Mouse (Mus musculus) forebrain, embryonic 14.5 days (tissue): ENCODE data around the gene Naa50. TPM values are rescaled to one million over a fixed set of nuclear protein-coding genes. Genes with fewer than 3 reads are reported as not detected.

ENCODE experiments used
- ATAC-seq: fragments of 200-750 bp; cut with Nextera tagmentation; 2 replicates; pipeline ENCODE4 v1.8.0; 2017; ENCODE audit warnings: mild to moderate bottlenecking, moderate library complexity
- DNase-seq: peaks from one replicate; pipeline ENCODE4 v3.0.0-alpha.2; 2015; ENCODE audit warnings: low spot score
- H3K27ac ChIP-seq: fragments of 300-500 bp; sonication (generic); 2 replicates; pipeline ENCODE4 v1.5.1; 2014; ENCODE audit warnings: low read depth, mild to moderate bottlenecking, control low read depth, low read length, moderate library complexity
- H3K27me3 ChIP-seq: fragments of 300-500 bp; sonication (generic); replicated peaks from 2 replicates; pipeline ENCODE4 v1.6.1; 2014; ENCODE audit warnings: low read length, control low read depth, mixed read lengths; ENCODE audit not compliant: control insufficient read depth, insufficient read depth
- H3K36me3 ChIP-seq: fragments of 300-500 bp; sonication (generic); 2 replicates; pipeline ENCODE4 v1.6.1; 2014; ENCODE audit warnings: low read length, control low read depth; ENCODE audit not compliant: control insufficient read depth, insufficient read depth
- H3K4me1 ChIP-seq: fragments of 300-500 bp; sonication (generic); 2 replicates; pipeline ENCODE4 v1.6.1; 2014; ENCODE audit warnings: antibody characterized with exemption, low read length, control low read depth; ENCODE audit not compliant: control insufficient read depth, insufficient read depth
- H3K4me2 ChIP-seq: fragments of 300-500 bp; sonication (generic); 2 replicates; pipeline ENCODE4 v1.6.1; 2014; ENCODE audit warnings: mild to moderate bottlenecking, control low read depth, low read length
- H3K4me3 ChIP-seq: fragments of 300-500 bp; sonication (generic); 2 replicates; pipeline ENCODE4 v1.5.1; 2014; ENCODE audit warnings: low read depth, low read length, control low read depth
- H3K9ac ChIP-seq: fragments of 300-500 bp; sonication (generic); 2 replicates; pipeline ENCODE4 v1.6.1; 2014; ENCODE audit warnings: mild to moderate bottlenecking, low read length, control low read depth, moderate library complexity
- H3K9me3 ChIP-seq: fragments of 300-500 bp; sonication (generic); replicated peaks from 2 replicates; pipeline ENCODE4 v1.6.1; 2016; ENCODE audit warnings: low read length, control low read depth, mixed read lengths; ENCODE audit not compliant: control insufficient read depth
- WGBS: fragments of 180-500 bp; shearing (Covaris S2); extraction: QIAGEN DNeasy Blood & Tissue Kit; methylation state at CpG from one replicate; pipeline ENCODE4 v1.1.7; 2014; 5-methylcytosine and 5-hydroxymethylcytosine counted together
- polyA plus RNA-seq: library from polyadenylated mRNA; unstranded; fragments of >200 nt; fragmentation: Nextera tagmentation; extraction: Ambion mirVana; gene quantifications from 2 replicates; pipeline ENCODE4 v1.2.1, GENCODE M21; 2014

Naa50 gene
- polyA plus RNA-seq, 1 experiment from 2014 or later = 39.6 TPM

GRCm38 (mm10) chr16:44122122-44122521, 17.5 kb upstream of the Naa50 start:
- H3K9ac ChIP-seq = no peak overlapping the region
- no peaks in the 10 kb centered on the region for H3K9me3 ChIP-seq
- H3K4me1 ChIP-seq = no peaks in the 10 kb centered on the region
- H3K4me2 ChIP-seq = no peak overlapping the region
- no peak overlapping the region for H3K27ac ChIP-seq
- peaks cover 3% of the 10 kb centered on the region; the same call in 1 of the 2 replicates for H3K36me3 ChIP-seq
- no peak overlapping the region for H3K4me3 ChIP-seq
- no peak for DNase-seq
- no peak for ATAC-seq
- 89% methylated on average over 6 of the region's 6 CpGs for WGBS
- no peaks in the 10 kb centered on the region for H3K27me3 ChIP-seq

DNA sequence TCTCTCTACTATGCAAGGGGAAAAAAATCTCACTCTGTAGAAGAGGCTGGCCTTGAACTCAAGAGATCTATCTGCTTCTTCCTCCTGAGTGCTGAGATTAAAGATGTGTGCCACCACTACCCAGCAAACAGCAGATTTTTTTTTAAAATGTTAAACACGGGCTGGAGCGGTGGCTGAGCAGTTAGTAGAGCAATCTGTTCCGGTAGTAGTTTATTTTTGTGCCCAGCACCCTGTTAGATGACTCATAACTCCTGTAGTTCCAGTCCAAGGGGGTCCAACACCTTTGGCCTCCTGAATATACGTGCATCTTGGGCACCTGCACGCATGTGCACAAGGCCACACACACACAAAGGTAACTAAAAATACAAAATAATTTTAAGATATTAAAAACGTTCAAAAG, 17.1 kb upstream of the Naa50 start:
- 92% methylated on average over 6 of the region's 6 CpGs for WGBS
- peaks cover 3% of the 10 kb centered on the region; the same call in 1 of the 2 replicates for H3K36me3 ChIP-seq

GRCm38 (mm10) chr16:44122982-44123725, 16.5 kb upstream of the Naa50 start:
- 81% methylated on average over 7 of the region's 7 CpGs for WGBS
- no peaks in the 10 kb centered on the region for H3K27me3 ChIP-seq
- DNase-seq (no peak), ATAC-seq (peak; percentile 54; the same call in 1 of the 2 replicates)
- H3K4me3 ChIP-seq = no peak overlapping the region
- no peaks in the 10 kb centered on the region for H3K4me1 ChIP-seq
- no peak overlapping the region for H3K4me2 ChIP-seq
- no peak overlapping the region for H3K9ac ChIP-seq
- no peaks in the 10 kb centered on the region for H3K9me3 ChIP-seq
- H3K36me3 ChIP-seq = peaks cover 3% of the 10 kb centered on the region; the same call in 1 of the 2 replicates
- H3K27ac ChIP-seq = no peak overlapping the region

More for the DNA sequence above, 17.1 kb upstream of the Naa50 start:
- Histone ChIP-seq H3K9ac (no peak overlapping the region), H3K27ac (no peak overlapping the region), H3K9me3 (no peaks in the 10 kb centered on the region), H3K4me2 (no peak overlapping the region), H3K4me1 (no peaks in the 10 kb centered on the region), H3K4me3 (no peak overlapping the region), H3K27me3 (no peaks in the 10 kb centered on the region)
- DNase-seq (no peak), ATAC-seq (no peak)

GRCm38 (mm10) chr16:44123786-44124185, 15.8 kb upstream of the Naa50 start:
- Histone ChIP-seq H3K27me3 (no peaks in the 10 kb centered on the region), H3K4me3 (no peak overlapping the region), H3K27ac (no peak overlapping the region), H3K9me3 (no peaks in the 10 kb centered on the region), H3K36me3 (0 out of 2 replicates have a peak, but pooled peaks cover 3% of the 10 kb centered on the region), H3K9ac (no peak overlapping the region), H3K4me2 (no peak overlapping the region), H3K4me1 (no peaks in the 10 kb centered on the region)
- 80% methylated on average over 2 of the region's 2 CpGs for WGBS
- DNase-seq (no peak), ATAC-seq (no peak)

DNA sequence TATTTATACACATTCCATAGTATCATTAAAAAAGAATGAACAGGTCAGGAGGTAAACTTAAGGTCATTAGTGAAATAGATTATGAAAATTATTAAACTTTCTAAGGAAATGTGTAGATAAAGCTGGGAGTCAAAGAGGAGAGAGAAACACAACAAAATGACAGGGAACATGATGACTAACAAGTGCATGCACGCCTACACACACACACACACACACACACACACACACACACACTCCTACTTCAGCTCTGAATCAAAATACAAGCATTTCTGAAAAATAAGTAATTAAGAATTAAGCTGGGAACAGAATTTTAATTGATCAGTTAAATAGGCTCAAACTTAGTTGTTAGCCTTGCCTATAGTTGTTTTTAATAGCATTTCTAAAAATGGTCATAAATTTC, 14.9 kb upstream of the Naa50 start:
- no peak for ATAC-seq
- WGBS = 65% methylated on average over 1 of the region's 1 CpGs

GRCm38 (mm10) chr16:44125436-44125835, 14.2 kb upstream of the Naa50 start:
- WGBS = 82% methylated on average over 2 of the region's 2 CpGs
- Histone ChIP-seq H3K4me1 (no peaks in the 10 kb centered on the region), H3K27ac (no peak overlapping the region), H3K27me3 (no peaks in the 10 kb centered on the region), H3K9me3 (no peaks in the 10 kb centered on the region), H3K36me3 (no peaks in the 10 kb centered on the region), H3K4me3 (no peak overlapping the region), H3K9ac (no peak overlapping the region), H3K4me2 (no peak overlapping the region)
- no peak for DNase-seq
- no peak for ATAC-seq

More for the DNA sequence above, 14.9 kb upstream of the Naa50 start:
- no peak for DNase-seq
- Histone ChIP-seq H3K4me2 (no peak overlapping the region), H3K36me3 (0 out of 2 replicates have a peak, but pooled peaks cover 3% of the 10 kb centered on the region), H3K9me3 (no peaks in the 10 kb centered on the region), H3K27me3 (no peaks in the 10 kb centered on the region), H3K27ac (no peak overlapping the region), H3K4me3 (no peak overlapping the region), H3K4me1 (no peaks in the 10 kb centered on the region), H3K9ac (no peak overlapping the region)

DNA sequence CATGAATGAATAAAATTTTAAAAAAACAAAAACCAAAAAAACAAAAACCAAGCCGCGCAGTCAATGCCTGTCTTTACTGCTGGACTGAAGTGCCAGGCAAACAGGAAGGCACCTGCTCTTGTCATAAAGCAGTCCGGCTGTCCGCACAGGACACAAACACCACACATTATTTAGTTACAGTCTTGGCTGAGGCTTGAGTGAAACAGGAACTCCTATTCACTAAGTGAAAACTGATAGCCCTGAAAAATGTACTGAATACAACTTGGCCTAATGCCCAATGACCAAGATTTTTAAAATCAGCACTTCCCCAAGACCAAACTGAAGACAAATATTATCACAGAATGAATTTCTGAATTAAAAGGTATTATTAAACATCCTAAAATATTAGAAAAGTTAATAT, 13.2 kb upstream of the Naa50 start:
- Histone ChIP-seq H3K27me3 (no peaks in the 10 kb centered on the region), H3K36me3 (no peaks in the 10 kb centered on the region), H3K9ac (no peak overlapping the region), H3K27ac (no peak overlapping the region), H3K4me1 (no peaks in the 10 kb centered on the region), H3K4me2 (no peak overlapping the region), H3K4me3 (no peak overlapping the region), H3K9me3 (no peaks in the 10 kb centered on the region)
- WGBS = 90% methylated on average over 4 of the region's 4 CpGs
- DNase-seq (no peak), ATAC-seq (no peak)

GRCm38 (mm10) chr16:44132300-44132699, 7.3 kb upstream of the Naa50 start:
- Histone ChIP-seq H3K4me1 (no peaks in the 10 kb centered on the region), H3K27me3 (no peaks in the 10 kb centered on the region), H3K4me3 (no peak overlapping the region), H3K27ac (no peak overlapping the region), H3K4me2 (no peak overlapping the region), H3K36me3 (no peaks in the 10 kb centered on the region), H3K9me3 (no peaks in the 10 kb centered on the region), H3K9ac (no peak overlapping the region)
- no peak for DNase-seq
- WGBS = 85% methylated on average over 4 of the region's 4 CpGs
- ATAC-seq = no peak

DNA sequence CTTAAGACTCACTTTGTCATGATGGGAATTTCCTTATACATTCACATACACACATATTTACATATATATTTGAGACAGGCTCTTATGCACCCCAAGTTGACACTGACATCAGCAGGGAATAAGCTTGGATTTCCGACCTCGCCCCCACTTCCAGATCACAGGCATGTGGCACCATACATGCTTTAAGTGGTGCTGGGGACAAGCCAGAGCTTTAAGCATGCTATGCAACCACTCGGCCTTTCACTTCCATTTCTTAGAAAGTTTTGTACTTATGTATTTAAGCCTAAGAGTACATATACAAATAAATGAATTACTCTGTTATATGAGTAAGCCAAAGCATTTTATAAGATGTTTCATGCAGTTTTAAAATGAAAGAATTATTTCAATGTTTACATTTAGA, 6.4 kb upstream of the Naa50 start:
- peaks cover 7% of the 10 kb centered on the region; the same call in 1 of the 2 replicates for H3K4me1 ChIP-seq
- WGBS = 85% methylated on average over 3 of the region's 3 CpGs
- no peak overlapping the region for H3K27ac ChIP-seq
- no peaks in the 10 kb centered on the region for H3K27me3 ChIP-seq
- ATAC-seq (no peak), DNase-seq (no peak)
- H3K4me2 ChIP-seq = no peak overlapping the region
- H3K4me3 ChIP-seq = no peak overlapping the region
- no peaks in the 10 kb centered on the region for H3K9me3 ChIP-seq
- H3K9ac ChIP-seq = no peak overlapping the region
- H3K36me3 ChIP-seq = no peaks in the 10 kb centered on the region
